Mouse (Mus musculus) neural tube, embryonic 11.5 days (tissue): Measurements from ENCODE around the gene Tdpoz5. TPM values are rescaled to one million over a fixed set of nuclear protein-coding genes. Genes with fewer than 3 reads are reported as not detected.
"Not testable (repeated sequence)": the region's sequence is repeated elsewhere in the genome, so short reads cannot be mapped to it uniquely, and the experiment has no call there.

ENCODE experiments used
- ATAC-seq: fragments of 200-750 bp; cut with Nextera tagmentation; 2 replicates; pipeline ENCODE4 v1.8.0; 2017; ENCODE audit warnings: moderate number of reproducible peaks, mild to moderate bottlenecking, moderate TSS enrichment, moderate library complexity; ENCODE audit not compliant: insufficient read depth, low FRiP score, low TSS enrichment
- DNase-seq: peaks from one replicate; pipeline ENCODE4 v3.0.0-alpha.2; 2015; ENCODE audit warnings: low spot score
- H3K27ac ChIP-seq: fragments of 300-500 bp; sonication (generic); 2 replicates; pipeline ENCODE4 v1.5.1; 2014; ENCODE audit warnings: low read depth, mild to moderate bottlenecking, low read length
- H3K27me3 ChIP-seq: fragments of 300-500 bp; sonication (generic); 2 replicates; pipeline ENCODE4 v1.6.1; 2014; ENCODE audit warnings: mild to moderate bottlenecking, low read length, mixed read lengths; ENCODE audit not compliant: control insufficient read depth, insufficient read depth
- H3K36me3 ChIP-seq: fragments of 300-500 bp; sonication (generic); 2 replicates; pipeline ENCODE4 v1.6.1; 2014; ENCODE audit warnings: mild to moderate bottlenecking, low read length, moderate library complexity, mixed read lengths; ENCODE audit not compliant: control insufficient read depth, insufficient read depth
- H3K4me1 ChIP-seq: fragments of 300-500 bp; sonication (generic); 2 replicates; pipeline ENCODE4 v1.6.1; 2014; ENCODE audit warnings: low read length, mixed read lengths; ENCODE audit not compliant: control insufficient read depth, insufficient read depth
- H3K4me2 ChIP-seq: fragments of 300-500 bp; sonication (generic); 2 replicates; pipeline ENCODE4 v1.6.1; 2014; ENCODE audit warnings: low read depth, mild to moderate bottlenecking, moderate library complexity
- H3K4me3 ChIP-seq: fragments of 300-500 bp; sonication (generic); 2 replicates; pipeline ENCODE4 v1.5.1; 2014; ENCODE audit warnings: low read depth, low read length
- H3K9ac ChIP-seq: fragments of 300-500 bp; sonication (generic); 2 replicates; pipeline ENCODE4 v1.6.1; 2014; ENCODE audit warnings: mild to moderate bottlenecking, low read length
- H3K9me3 ChIP-seq: fragments of 300-500 bp; sonication (generic); 2 replicates; pipeline ENCODE4 v1.6.1; 2016; ENCODE audit warnings: low read length; ENCODE audit not compliant: control insufficient read depth
- WGBS: fragments of 180-500 bp; shearing (Covaris S2); extraction: QIAGEN DNeasy Blood & Tissue Kit; methylation state at CpG from one replicate; pipeline ENCODE4 v1.1.7; 2014; 5-methylcytosine and 5-hydroxymethylcytosine counted together
- polyA plus RNA-seq: library from polyadenylated mRNA; unstranded; fragments of >200 nt; fragmentation: Nextera tagmentation; extraction: Ambion mirVana; gene quantifications from 2 replicates; pipeline ENCODE4 v1.2.1, GENCODE M21; 2014

The Tdpoz5 gene
- polyA plus RNA-seq: not detected in 2 replicates

DNA sequence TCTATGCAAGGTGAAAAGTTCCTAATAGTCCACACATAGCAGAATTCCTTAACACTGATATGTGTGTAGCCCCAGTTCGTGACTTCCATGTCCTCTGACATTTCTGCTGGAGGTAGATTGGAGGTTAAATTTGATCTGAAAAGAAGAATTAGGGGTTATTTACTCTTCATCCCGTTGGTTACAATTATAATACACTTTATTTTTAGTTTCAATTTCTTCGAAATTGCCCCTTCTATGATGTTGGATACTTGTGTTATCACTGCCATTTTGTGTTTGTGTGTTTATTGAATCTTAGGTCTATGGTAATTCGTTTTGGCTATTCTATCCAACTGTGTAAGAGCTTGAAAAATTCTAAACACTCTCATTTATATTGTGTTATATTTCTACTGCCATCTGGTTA, at the start of gene Tdpoz5:
Tdpoz5 (minus strand) TSS at position 101 of the 400 bp plus-strand sequence.
- DNase-seq, H3K4me3 ChIP-seq, H3K4me2 ChIP-seq, H3K27ac ChIP-seq, H3K9ac ChIP-seq, H3K27me3 ChIP-seq, H3K4me1 ChIP-seq, ATAC-seq, H3K36me3 ChIP-seq, H3K9me3 ChIP-seq: not testable (repeated sequence)
- 94% methylated on average over 2 of the region's 4 CpGs for whole genome bisulfite sequencing

DNA sequence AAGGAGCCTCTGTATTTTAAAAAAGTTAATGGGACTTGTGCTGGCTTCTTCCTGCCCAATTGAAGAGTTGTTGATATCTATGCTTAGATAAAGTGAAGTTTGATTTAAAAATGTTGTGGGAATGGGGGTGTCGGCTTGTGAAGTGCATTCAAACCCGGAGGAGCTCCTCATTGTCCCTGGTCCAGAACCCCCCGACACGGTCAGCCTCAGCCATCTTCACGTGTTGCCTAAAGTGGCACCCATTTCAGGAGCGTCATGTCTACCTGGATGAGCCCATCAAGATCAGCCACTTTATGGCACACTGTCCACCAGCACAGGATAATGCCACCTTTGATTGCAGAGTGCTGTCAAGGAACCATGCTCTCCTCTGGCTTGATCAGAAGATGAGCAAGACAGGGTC, 7.8 kb upstream of the Tdpoz5 start:
- not testable (repeated sequence) for H3K4me3 ChIP-seq, H3K36me3 ChIP-seq, H3K9me3 ChIP-seq, H3K4me2 ChIP-seq, DNase-seq, H3K27ac ChIP-seq, ATAC-seq, H3K4me1 ChIP-seq, H3K27me3 ChIP-seq, H3K9ac ChIP-seq
- WGBS: 94% methylated on average over 6 of the region's 6 CpGs

DNA sequence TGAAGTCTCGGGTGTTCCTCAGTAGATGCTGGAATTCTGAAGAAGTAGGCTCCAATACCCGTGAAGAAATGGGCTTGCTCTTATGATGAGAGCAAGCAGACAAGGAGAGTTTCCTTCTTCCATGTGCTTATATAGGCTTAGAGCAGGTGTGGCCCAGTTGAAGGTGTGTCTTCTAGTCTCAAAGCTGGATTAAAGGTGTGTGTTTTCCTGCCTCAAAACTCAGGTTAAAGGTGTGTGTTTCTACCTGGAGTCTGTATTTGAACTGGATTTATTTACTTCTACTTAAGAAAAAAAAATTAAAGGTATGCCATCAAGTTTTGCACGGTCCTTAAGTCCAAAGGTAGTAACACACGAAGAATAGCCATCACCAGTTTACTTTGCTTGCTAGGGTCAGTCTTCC, 17.7 kb downstream of the Tdpoz5 start, which contains the start of gene Gm9117:
Gm9117 (minus strand) TSS at position 101 of the 400 bp plus-strand sequence.
- H3K4me3 ChIP-seq, H3K36me3 ChIP-seq, H3K4me2 ChIP-seq, H3K27me3 ChIP-seq, DNase-seq, H3K4me1 ChIP-seq, ATAC-seq, H3K9me3 ChIP-seq, H3K9ac ChIP-seq, H3K27ac ChIP-seq: not testable (repeated sequence)
- 85% methylated on average over 3 of the region's 4 CpGs for WGBS

DNA sequence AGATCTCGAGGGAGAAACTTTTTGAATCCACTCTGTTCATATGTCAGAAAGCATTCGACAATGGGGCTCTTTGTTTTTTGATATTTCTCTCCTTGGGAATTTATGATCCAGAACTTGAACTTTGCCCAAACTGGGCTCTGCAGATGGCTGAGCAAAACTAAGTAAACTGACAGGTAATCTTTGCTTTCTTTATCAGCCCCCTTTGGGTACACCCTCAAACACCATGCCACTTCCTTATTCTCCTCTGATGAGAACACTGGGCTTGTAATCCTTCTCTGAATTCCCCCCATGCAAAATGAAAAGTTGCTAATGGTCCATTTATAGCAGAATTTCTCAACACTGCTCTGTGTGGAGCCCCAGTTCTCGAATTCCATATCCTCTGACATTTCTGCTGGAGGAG, 22.7 kb downstream of the Tdpoz5 start:
- not testable (repeated sequence) for H3K9ac ChIP-seq, H3K27me3 ChIP-seq, H3K4me2 ChIP-seq, DNase-seq, H3K9me3 ChIP-seq, H3K36me3 ChIP-seq, H3K4me3 ChIP-seq, H3K4me1 ChIP-seq, H3K27ac ChIP-seq, ATAC-seq
- WGBS: no CpG with 5 or more reads among the region's 3 CpGs

Other genes with a start within 250 kb of the Tdpoz5 start
- gene Gm5773, start 188.3 kb downstream of the Tdpoz5 start, polyA plus RNA-seq: not detected in 2 replicates
- gene Tdpoz4, start 164.9 kb downstream of the Tdpoz5 start, polyA plus RNA-seq: not detected in 2 replicates
- not detected in 2 replicates for gene Tdpoz3, start 135.3 kb downstream of the Tdpoz5 start, polyA plus RNA-seq
- gene Gm9117, start 17.8 kb downstream of the Tdpoz5 start, polyA plus RNA-seq: not detected in 2 replicates
- not detected in 2 replicates for gene Gm9125, start 93.6 kb upstream of the Tdpoz5 start, polyA plus RNA-seq
- not detected in 2 replicates for gene Gm10697, start 111.3 kb upstream of the Tdpoz5 start, polyA plus RNA-seq
- gene Gm10696, start 216.9 kb upstream of the Tdpoz5 start, polyA plus RNA-seq: not detected in 2 replicates
- not detected in 2 replicates for gene Gm5286, start 235.4 kb upstream of the Tdpoz5 start, polyA plus RNA-seq